Mouse (Mus musculus) gastrocnemius, postnatal 14 days (tissue): ENCODE data around the gene Lyrm2. TPM values are rescaled to one million over a fixed set of nuclear protein-coding genes. Genes with fewer than 3 reads are reported as not detected.

Source experiments
- DNase-seq: peaks from one replicate; pipeline ENCODE4 v3.0.0; 2021; ENCODE audit warnings: mixed read lengths
- intact Hi-C: fragments of 180-260 bp; cut with DNase I; formaldehyde crosslinking; loops from one replicate; pipeline ENCODE4 v1.15.1; 2025; ENCODE audit warnings: low total_unique reads
- long read RNA-seq, 2 experiments: library from polyadenylated mRNA; stranded (forward); transcript quantifications; one replicate each; pipeline ENCODE4 v2.0.0; 2021
- total RNA-seq, 2 experiments: library from RNA; stranded (reverse); gene quantifications; 2 replicates each; pipeline ENCODE4 v1.2.3; 2021

Gene Lyrm2
- 10 to 100 TPM; 28.6 to 38.6 TPM for total RNA-seq
- long read RNA-seq, experiment 1, transcript Lyrm2-201 (3 exons, 465 nt): major isoform, 19 of 22 reads
- long read RNA-seq, experiment 1, partial matches to known transcripts: 0 of 22 reads
- long read RNA-seq, experiment 1, other reads (novel, unspliced or antisense): 3 of 22 reads
- long read RNA-seq, experiment 2, transcript Lyrm2-201 (3 exons, 465 nt): major isoform, 14 of 15 reads
- long read RNA-seq, experiment 2, partial matches to known transcripts: 0 of 15 reads
- long read RNA-seq, experiment 2, other reads (novel, unspliced or antisense): 0 of 15 reads

GRCm38 (mm10) chr4:32799966-32800576 lies at the start of gene Lyrm2:
Gene Lyrm2, plus strand, starts transcription at chr4:32800253.
- peak; percentile 74 for DNase-seq
- intact Hi-C loops: no loop called here

GRCm38 (mm10) chr4:32750711-32751110 lies 49.3 kb upstream of the Lyrm2 start:
- intact Hi-C loops: loop anchor here (10.0 kb wide), 1 partner anchor 264 kb away; no protein-coding TSS in a partner anchor
- DNase-seq: no peak

- intact Hi-C loops: loop anchor here (10.0 kb wide), 1 partner anchor 257 kb away; no protein-coding TSS in a partner anchor
- DNase-seq: no peak
Measured at GRCm38 (mm10) chr4:32757430-32757829, 42.6 kb upstream of the Lyrm2 start.

- DNase-seq: no peak
- intact Hi-C loops: no loop called here
Measured at GRCm38 (mm10) chr4:32767471-32767870, 32.6 kb upstream of the Lyrm2 start.

GRCm38 (mm10) chr4:32768046-32768445 lies 32.0 kb upstream of the Lyrm2 start:
- DNase-seq: no peak
- intact Hi-C loops: no loop called here

GRCm38 (mm10) chr4:32770284-32770810 lies 29.7 kb upstream of the Lyrm2 start:
- DNase-seq: no peak
- intact Hi-C loops: loop anchor here (10.0 kb wide), 1 partner anchor 184 kb away; the partner anchor contains the start of gene Ankrd6

GRCm38 (mm10) chr4:32779996-32780395 lies 20.1 kb upstream of the Lyrm2 start:
- DNase-seq: no peak
- intact Hi-C loops: loop anchor here (10.0 kb wide), 1 partner anchor 175 kb away; the partner anchor contains the start of gene Ankrd6

- intact Hi-C loops: no loop called here
- DNase-seq: no peak
Measured at GRCm38 (mm10) chr4:32787110-32787509, 12.9 kb upstream of the Lyrm2 start.

- intact Hi-C loops: no loop called here
- DNase-seq: no peak
Measured at GRCm38 (mm10) chr4:32789020-32789419, 11.0 kb upstream of the Lyrm2 start.

- no peak for DNase-seq
- intact Hi-C loops: no loop called here
Measured at GRCm38 (mm10) chr4:32798976-32799375, 1.1 kb upstream of the Lyrm2 start.

- intact Hi-C loops: no loop called here
- DNase-seq: no peak
Measured at GRCm38 (mm10) chr4:32800577-32801170, 621 bp downstream of the Lyrm2 start.

GRCm38 (mm10) chr4:32817478-32817877 lies 17.4 kb downstream of the Lyrm2 start:
- DNase-seq: no peak
- intact Hi-C loops: no loop called here

- intact Hi-C loops: no loop called here
- no peak for DNase-seq
Measured at GRCm38 (mm10) chr4:32820676-32821075, 20.6 kb downstream of the Lyrm2 start.

- intact Hi-C loops: no loop called here
- DNase-seq: no peak
Measured at GRCm38 (mm10) chr4:32824254-32824653, 24.2 kb downstream of the Lyrm2 start.

GRCm38 (mm10) chr4:32826925-32827324 lies 26.9 kb downstream of the Lyrm2 start:
- intact Hi-C loops: no loop called here
- peak; percentile 60 for DNase-seq

GRCm38 (mm10) chr4:32828385-32829077 lies 28.5 kb downstream of the Lyrm2 start:
- no peak for DNase-seq
- intact Hi-C loops: no loop called here

GRCm38 (mm10) chr4:32829316-32829715 lies 29.3 kb downstream of the Lyrm2 start:
- DNase-seq: no peak

GRCm38 (mm10) chr4:32833494-32834282 lies 33.6 kb downstream of the Lyrm2 start:
- DNase-seq: no peak
- intact Hi-C loops: no loop called here

More at GRCm38 (mm10) chr4:32829316-32829715, 29.3 kb downstream of the Lyrm2 start:
- intact Hi-C loops: no loop called here

- intact Hi-C loops: no loop called here
- DNase-seq: no peak
Measured at GRCm38 (mm10) chr4:32834541-32834940, 34.5 kb downstream of the Lyrm2 start.
